Mouse (Mus musculus) heart, embryonic 10.5 days (tissue): ENCODE data around the gene Taar7b. TPM values are rescaled to one million over a fixed set of nuclear protein-coding genes. Genes with fewer than 3 reads are reported as not detected.

Experiments used
- DNase-seq: peaks from one replicate; pipeline ENCODE4 v3.0.0-alpha.2; 2017; ENCODE audit warnings: low spot score
- H3K27ac ChIP-seq: fragments of 300-500 bp; sonication (generic); 2 replicates; pipeline ENCODE4 v1.5.1; 2016; ENCODE audit warnings: mild to moderate bottlenecking
- H3K27me3 ChIP-seq: fragments of 300-500 bp; sonication (generic); 2 replicates; pipeline ENCODE4 v1.6.1; 2016; ENCODE audit warnings: mild to moderate bottlenecking; ENCODE audit not compliant: poor library complexity, insufficient read depth, severe bottlenecking
- H3K36me3 ChIP-seq: fragments of 300-500 bp; sonication (generic); 2 replicates; pipeline ENCODE4 v1.6.1; 2016; ENCODE audit warnings: mild to moderate bottlenecking, moderate library complexity
- H3K4me1 ChIP-seq: fragments of 300-500 bp; sonication (generic); 2 replicates; pipeline ENCODE4 v1.6.1; 2016; ENCODE audit warnings: mild to moderate bottlenecking
- H3K4me3 ChIP-seq: fragments of 300-500 bp; sonication (generic); 2 replicates; pipeline ENCODE4 v1.5.1; 2016; ENCODE audit warnings: mild to moderate bottlenecking, moderate library complexity
- H3K9me3 ChIP-seq: fragments of 300-500 bp; sonication (generic); 2 replicates; pipeline ENCODE4 v1.6.1; 2016; ENCODE audit warnings: mild to moderate bottlenecking, moderate library complexity
- WGBS: fragments of 180-500 bp; shearing (Covaris S2); methylation state at CpG from one replicate; pipeline ENCODE4 v1.1.7; 2016; 5-methylcytosine and 5-hydroxymethylcytosine counted together
- polyA plus RNA-seq: library from polyadenylated mRNA; unstranded; fragments of >200 nt; fragmentation: Nextera tagmentation; extraction: Ambion mirVana; gene quantifications from 2 replicates; pipeline ENCODE4 v1.2.1, GENCODE M21; 2016

Taar7b gene
- polyA plus RNA-seq, 1 experiment from 2014 or later = not detected

GRCm38 (mm10) chr10:24006442-24006841 is 6.7 kb downstream of the Taar7b start:
- no peaks in the 10 kb centered on the region for H3K4me1 ChIP-seq
- no peak overlapping the region for H3K27ac ChIP-seq
- no peak overlapping the region for H3K4me3 ChIP-seq
- 67% methylated on average over 1 of the region's 1 CpGs for WGBS
- H3K9me3 ChIP-seq = no peaks in the 10 kb centered on the region
- no peaks in the 10 kb centered on the region for H3K27me3 ChIP-seq
- DNase-seq = no peak
- no peaks in the 10 kb centered on the region for H3K36me3 ChIP-seq

DNA sequence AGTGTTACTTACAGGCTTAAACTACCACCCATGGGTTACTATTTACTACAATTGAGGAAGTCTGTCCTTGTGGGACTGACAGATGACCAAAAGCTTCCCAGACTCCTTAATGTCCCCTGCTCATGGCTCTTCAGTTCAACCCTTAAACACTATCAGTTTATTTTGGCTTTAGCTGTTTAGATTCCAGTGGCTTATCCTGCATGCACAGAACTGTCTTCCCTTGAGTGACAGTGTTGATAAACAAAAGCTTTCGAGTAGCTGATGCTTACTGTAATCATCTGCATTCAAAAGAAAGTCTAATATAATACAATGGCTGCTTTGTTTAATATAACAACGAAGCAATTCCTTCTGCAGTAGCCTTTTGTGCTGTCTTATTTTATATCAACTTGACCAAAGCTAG is 7.3 kb downstream of the Taar7b start:
- WGBS = 36% methylated on average over 2 of the region's 2 CpGs

DNA sequence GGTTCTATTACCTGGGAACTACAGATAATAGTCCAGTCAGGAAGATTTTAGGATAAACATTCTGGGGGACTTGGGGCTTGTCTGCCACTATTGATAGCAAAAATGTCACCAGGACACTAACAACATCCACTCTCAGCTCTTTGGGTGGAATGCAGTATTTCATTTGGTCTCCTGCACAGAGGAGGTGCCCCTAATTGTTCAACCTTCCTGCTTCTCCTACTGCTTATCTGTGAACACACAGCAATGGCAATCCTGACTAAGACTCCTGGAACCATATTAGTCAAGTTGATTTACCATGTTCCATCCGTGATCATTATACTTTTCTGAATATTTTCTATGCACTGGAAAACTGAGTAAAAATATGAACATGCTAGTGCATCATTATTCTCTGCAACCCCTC is 8.4 kb downstream of the Taar7b start:
- WGBS = 86% methylated on average over 1 of the region's 1 CpGs
- H3K27me3 ChIP-seq = no peaks in the 10 kb centered on the region

More for the DNA sequence above, 7.3 kb downstream of the Taar7b start:
- Histone ChIP-seq H3K9me3 (no peaks in the 10 kb centered on the region), H3K4me1 (no peaks in the 10 kb centered on the region), H3K36me3 (no peaks in the 10 kb centered on the region), H3K4me3 (no peak overlapping the region), H3K27me3 (no peaks in the 10 kb centered on the region), H3K27ac (no peak overlapping the region)
- no peak for DNase-seq

DNA sequence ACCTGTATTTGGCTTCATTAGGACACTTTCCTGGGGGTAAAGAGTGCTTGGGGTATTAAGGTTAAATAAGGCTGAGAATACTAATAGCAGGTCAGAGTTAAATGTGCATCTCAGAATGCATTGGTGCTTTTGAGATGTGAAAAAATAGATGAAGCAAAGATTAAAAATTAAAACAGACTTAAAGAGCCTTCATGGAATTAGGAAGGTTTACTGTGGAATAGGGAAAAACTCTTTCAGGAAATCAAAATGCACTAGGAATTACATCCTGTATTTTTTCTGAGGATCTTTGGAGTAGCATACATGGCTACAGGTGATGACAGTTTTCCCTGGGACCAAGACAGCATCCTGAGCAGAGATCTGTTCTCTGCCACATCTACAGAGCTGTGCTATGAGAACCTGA is 27.2 kb downstream of the Taar7b start, which contains the start of gene Taar7d:
TSS of gene Taar7d (plus strand) at position 301 of the 400 bp plus-strand sequence.
- Histone ChIP-seq H3K9me3 (no peaks in the 10 kb centered on the region), H3K27ac (no peak within 1 kb of the TSS), H3K36me3 (no peaks in the 10 kb centered on the region), H3K4me1 (no peaks in the 10 kb centered on the region), H3K4me3 (no peak within 1 kb of the TSS), H3K27me3 (no peaks in the 10 kb centered on the region)
- DNase-seq = no peak

More for the DNA sequence above, 8.4 kb downstream of the Taar7b start:
- no peaks in the 10 kb centered on the region for H3K36me3 ChIP-seq
- H3K27ac ChIP-seq = no peak overlapping the region
- no peak overlapping the region for H3K4me3 ChIP-seq
- H3K4me1 ChIP-seq = no peaks in the 10 kb centered on the region
- H3K9me3 ChIP-seq = no peaks in the 10 kb centered on the region
- DNase-seq = no peak

DNA sequence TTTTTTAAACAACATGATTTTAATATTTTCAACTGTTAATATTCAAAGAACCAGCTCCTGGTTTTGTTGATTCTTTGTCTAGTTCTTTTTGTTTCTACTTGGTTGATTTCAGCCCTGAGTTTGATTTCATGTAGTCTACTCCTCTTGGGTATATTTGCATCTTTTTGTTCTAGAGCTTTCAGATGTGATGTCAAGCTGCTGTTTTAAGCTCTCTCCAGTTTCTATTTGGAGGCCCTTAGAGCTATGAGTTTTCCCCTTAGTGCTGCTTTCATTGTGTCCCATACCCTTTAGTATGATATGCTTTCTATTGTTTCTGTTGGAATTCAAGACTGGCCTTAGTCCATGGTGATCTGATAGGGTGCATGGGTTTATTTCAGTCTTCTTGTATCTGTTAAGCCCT is 31.6 kb downstream of the Taar7b start:
- no peak overlapping the region for H3K27ac ChIP-seq
- no peaks in the 10 kb centered on the region for H3K36me3 ChIP-seq
- no peaks in the 10 kb centered on the region for H3K9me3 ChIP-seq
- no peaks in the 10 kb centered on the region for H3K27me3 ChIP-seq
- DNase-seq = no peak
- no peaks in the 10 kb centered on the region for H3K4me1 ChIP-seq
- no peak overlapping the region for H3K4me3 ChIP-seq

DNA sequence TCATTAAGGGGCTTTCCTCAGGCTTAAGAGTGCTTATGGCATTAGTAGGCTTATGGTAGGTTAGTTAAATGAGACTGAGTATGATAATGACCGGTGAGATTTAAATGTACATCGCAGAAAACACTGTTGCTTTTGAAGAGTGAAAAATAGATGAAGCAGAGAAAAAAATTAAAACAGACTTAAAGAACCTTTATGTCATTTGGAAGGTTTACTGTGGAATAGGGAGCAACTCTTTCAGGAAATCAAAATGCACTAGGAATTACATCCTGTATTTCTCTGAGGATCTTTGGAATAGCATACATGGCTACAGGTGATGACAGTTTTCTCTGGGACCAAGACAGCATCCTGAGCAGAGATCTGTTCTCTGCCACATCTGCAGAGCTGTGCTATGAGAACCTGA is 37.6 kb downstream of the Taar7b start, which contains the start of gene Taar7e:
TSS of gene Taar7e (plus strand) at position 301 of the 400 bp plus-strand sequence.
- WGBS = 84% methylated on average over 2 of the region's 2 CpGs
- Histone ChIP-seq H3K4me1 (no peaks in the 10 kb centered on the region), H3K4me3 (no peak within 1 kb of the TSS), H3K27ac (no peak within 1 kb of the TSS), H3K9me3 (no peaks in the 10 kb centered on the region), H3K36me3 (no peaks in the 10 kb centered on the region), H3K27me3 (no peaks in the 10 kb centered on the region)
- no peak for DNase-seq

- WGBS = 52% methylated on average over 2 of the region's 2 CpGs
- H3K9me3 ChIP-seq = no peaks in the 10 kb centered on the region
- no peaks in the 10 kb centered on the region for H3K36me3 ChIP-seq
- no peak for DNase-seq
- H3K4me1 ChIP-seq = no peaks in the 10 kb centered on the region
- no peaks in the 10 kb centered on the region for H3K27me3 ChIP-seq
- no peak overlapping the region for H3K4me3 ChIP-seq
- H3K27ac ChIP-seq = no peak overlapping the region
These were observed 40.6 kb downstream of the Taar7b start for GRCm38 (mm10) chr10:24040120-24040869.

DNA sequence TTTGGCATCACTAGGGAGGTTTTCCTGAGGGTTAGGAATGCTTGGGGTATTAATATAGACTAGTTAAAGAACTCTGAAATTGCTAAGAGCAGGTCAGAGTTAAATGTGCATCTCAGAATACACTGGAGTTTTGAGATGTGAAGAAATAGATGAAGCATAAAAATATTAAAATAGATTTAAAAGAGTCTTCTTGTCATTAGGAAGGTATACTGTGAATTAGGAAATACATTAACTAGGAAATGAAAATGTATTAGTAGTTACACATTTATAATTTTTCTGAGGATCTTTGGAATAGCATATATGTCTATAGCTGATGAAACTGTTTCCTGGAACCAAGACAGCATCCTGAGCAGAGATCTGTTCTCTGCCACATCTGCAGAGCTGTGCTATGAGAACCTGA is 49.5 kb downstream of the Taar7b start, which contains the start of gene Taar7f:
TSS of gene Taar7f (plus strand) at position 301 of the 400 bp plus-strand sequence.
- H3K36me3 ChIP-seq = no peaks in the 10 kb centered on the region
- no peak for DNase-seq

More for the DNA sequence above, 49.5 kb downstream of the Taar7b start, which contains the start of gene Taar7f:
- Histone ChIP-seq H3K4me3 (no peak within 1 kb of the TSS), H3K4me1 (no peaks in the 10 kb centered on the region), H3K27ac (no peak within 1 kb of the TSS), H3K9me3 (no peaks in the 10 kb centered on the region), H3K27me3 (no peaks in the 10 kb centered on the region)

Other genes with a start within 250 kb of the Taar7b start
- gene Rps12, start 212.7 kb upstream of the Taar7b start, polyA plus RNA-seq = 94.5 and 118 TPM in 2 replicates
- gene Slc18b1, start 203.0 kb upstream of the Taar7b start, polyA plus RNA-seq = 5.6 and 7.1 TPM in 2 replicates
- not detected in 2 replicates for gene Vnn3, start 148.5 kb upstream of the Taar7b start, polyA plus RNA-seq
- 12.3 and 12.4 TPM in 2 replicates for gene Vnn1, start 105.3 kb upstream of the Taar7b start, polyA plus RNA-seq
- gene Taar1, start 79.6 kb upstream of the Taar7b start, polyA plus RNA-seq = not detected in 2 replicates
- gene Taar2, start 61.4 kb upstream of the Taar7b start, polyA plus RNA-seq = 0.14 TPM in 1 of 2 replicates, not detected in the other
- gene Taar3, start 50.4 kb upstream of the Taar7b start, polyA plus RNA-seq = not detected in 2 replicates
- not detected in 2 replicates for gene Taar4, start 39.4 kb upstream of the Taar7b start, polyA plus RNA-seq
- gene Taar5, start 29.2 kb upstream of the Taar7b start, polyA plus RNA-seq = not detected in 2 replicates
- gene Taar6, start 14.3 kb upstream of the Taar7b start, polyA plus RNA-seq = not detected in 2 replicates
- gene Taar7a, start 6.5 kb upstream of the Taar7b start, polyA plus RNA-seq = not detected in 2 replicates
- not detected in 2 replicates for gene Taar7d, start 27.3 kb downstream of the Taar7b start, polyA plus RNA-seq
- gene Taar7e, start 37.7 kb downstream of the Taar7b start, polyA plus RNA-seq = not detected in 2 replicates
- not detected in 2 replicates for gene Taar7f, start 49.6 kb downstream of the Taar7b start, polyA plus RNA-seq
- not detected in 2 replicates for gene Taar8a, start 76.6 kb downstream of the Taar7b start, polyA plus RNA-seq
- gene Taar8b, start 92.4 kb downstream of the Taar7b start, polyA plus RNA-seq = not detected in 2 replicates
- gene Taar8c, start 102.0 kb downstream of the Taar7b start, polyA plus RNA-seq = not detected in 2 replicates
- not detected in 2 replicates for gene Taar9, start 109.6 kb downstream of the Taar7b start, polyA plus RNA-seq
- 78.7 and 81.8 TPM in 2 replicates for gene Stx7, start 149.4 kb downstream of the Taar7b start, polyA plus RNA-seq
- gene Moxd1, start 223.6 kb downstream of the Taar7b start, polyA plus RNA-seq = 1.6 and 6.2 TPM in 2 replicates